ENCODE assay signal across 8 mouse cellular contexts in the genomic region with DNA sequence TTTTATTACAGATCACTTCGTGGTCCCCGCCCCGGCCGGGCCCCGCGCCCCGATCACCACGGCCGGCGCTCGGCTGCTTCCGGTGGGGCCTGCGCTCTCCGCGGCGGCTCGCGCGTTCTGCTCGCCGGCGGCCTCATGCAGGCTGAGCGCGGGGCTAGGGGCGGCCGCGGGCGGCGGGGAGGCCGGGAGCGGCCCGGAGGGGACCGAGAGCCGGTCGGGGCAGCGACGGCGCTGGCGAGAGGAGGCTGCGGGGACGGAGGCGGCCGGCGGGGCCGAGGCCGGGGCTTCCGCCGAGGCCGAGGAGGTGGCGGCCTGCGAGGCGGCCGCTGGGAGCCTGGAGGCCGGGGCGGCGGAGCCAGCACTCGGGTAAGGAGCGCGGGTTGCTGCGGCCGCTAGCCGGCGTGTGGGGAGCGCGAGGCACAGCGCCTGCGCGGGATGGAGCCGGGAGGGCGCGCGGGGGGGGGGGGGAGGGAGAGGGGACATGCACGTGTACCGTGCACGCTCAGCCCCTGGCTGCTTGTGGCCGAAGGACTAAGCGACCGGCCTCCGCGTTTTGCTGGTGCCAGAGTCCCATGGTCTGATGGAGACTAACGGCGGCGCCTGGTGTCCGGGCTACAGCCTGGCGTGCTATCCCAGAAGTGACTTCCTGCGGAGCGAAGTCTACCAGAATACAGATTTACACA. TPM values are rescaled to one million over a fixed set of nuclear protein-coding genes. Genes with fewer than 3 reads are reported as not detected.
DNase-seq lines count a peak whose midpoint lies in the region; ATAC-seq and TF ChIP-seq lines count a peak whose summit lies in the region.

A gene (plus strand): TSS at position 109 of the 683 bp plus-strand sequence.

- H3K4me3 ChIP-seq in hindbrain, embryonic 13.5 days, result peak within 1 kb of the TSS; percentile 76
- H3K4me3 ChIP-seq in macrophage (ENCODE audit: inconsistent target), result peak within 1 kb of the TSS; percentile 48

- H3K4me1 ChIP-seq in hindbrain, embryonic 13.5 days (replicated peaks), result peaks cover 12% of the 10 kb centered on the region

- H3K36me3 ChIP-seq in hindbrain, embryonic 13.5 days, result no peaks in the 10 kb centered on the region
- H3K36me3 ChIP-seq in macrophage (ENCODE audit: inconsistent target), result no peaks in the 10 kb centered on the region

- H3K27me3 ChIP-seq in Patski, result no peaks in the 10 kb centered on the region
- no peaks in the 10 kb centered on the region for H3K27me3 ChIP-seq in hindbrain, embryonic 13.5 days

- under 1% methylated on average over 55 of the region's 87 CpGs for WGBS in hindbrain, embryonic 13.5 days
- WGBS in macrophage (ENCODE audit: missing documents), result 1% methylated on average over 64 of the region's 87 CpGs

- peak within 1 kb of the TSS; percentile 98 for H3K27ac ChIP-seq in hindbrain, embryonic 13.5 days
- H3K27ac ChIP-seq in macrophage, result peak within 1 kb of the TSS; percentile 48

- peak within 1 kb of the TSS; percentile 94 for H3K9ac ChIP-seq in hindbrain, embryonic 13.5 days

- CTCF ChIA-PET in Patski (lab: Charles Lee), result no interaction called here

- POLR2A ChIA-PET in Patski (lab: Charles Lee), result no interaction called here

- H3K9me3 ChIP-seq in hindbrain, embryonic 13.5 days, result no peaks in the 10 kb centered on the region

- no peaks in the 10 kb centered on the region for H3K79me2 ChIP-seq in macrophage (ENCODE audit: inconsistent target)

- peak; percentile 17 for DNase-seq in Patski (ENCODE audit: low read depth, low spot score)
- peak; percentile 91 to 93 for DNase-seq in cerebellum, postnatal 10 days
- peak; percentile 41 to 71 for DNase-seq in frontal cortex, postnatal 14 days (ENCODE audit: low spot score in 2 of 2)
- peak; percentile 74 to 86 for DNase-seq in left cerebral cortex, adult 18-20 months (ENCODE audit: low spot score in 2 of 2)
- DNase-seq in retina, postnatal 7 days (ENCODE audit: low read depth, low spot score), result peak; percentile 77
- DNase-seq in urinary bladder, adult 18-20 months (ENCODE audit: low spot score in 2 of 2), result peak; percentile 77 to 83

- peak; percentile 24 for TF ChIP-seq CTCF in Patski (IDR thresholded peaks at IDR 0.05)

- in situ Hi-C loops in Patski (cut with MboI; ENCODE audit: low pct_unique_long_range_greater_than_20kb), result loop anchor here (25.0 kb wide), 1 partner anchor 1506 kb away; no protein-coding TSS in a partner anchor

- peak; percentile 92 for ATAC-seq in Patski
- peak; percentile 97 for ATAC-seq in hindbrain, embryonic 13.5 days (ENCODE audit: low FRiP score)

- peak within 1 kb of the TSS; percentile 73 for H3K4me2 ChIP-seq in hindbrain, embryonic 13.5 days

RNA-seq across cellular contexts. Expression of the gene that starts here (rescaled TPM):
- polyA plus RNA-seq in Patski (2021) (13.3 TPM), macrophage (2018) (6.6 to 10.9 TPM (median 10.6 TPM) in 3 replicates)
- 3.1 and 4.4 TPM in 2 replicates for polyA plus RNA-seq in hindbrain, embryonic 13.5 days (2015; fragmentation: Nextera tagmentation; extraction: Ambion mirVana)
- 1 to 10 TPM; 9.7 to 9.9 TPM for total RNA-seq in left cerebral cortex, adult 18-20 months (2021)
- total RNA-seq in macrophage (2018; cell fraction: chromatin; rRNA removed), result 1 to 10 TPM in 23 of 26 experiments, under 1 TPM in 3; 0.82 to 3.4 (median 2.0) TPM
- 10 to 100 TPM in 5 of 26 experiments, 1 to 10 TPM in 21; 4.2 to 13.6 (median 8.4) TPM for total RNA-seq in macrophage (2018; cell fraction: cytosol; rRNA removed)
- 1 to 10 TPM; 1.2 to 7.5 (median 2.9) TPM for total RNA-seq in macrophage (2018; cell fraction: nucleus; rRNA removed)

Comparison
In these comparisons a context has a peak if more than half of its experiments do, and no peak if none do; other contexts are left out.
1. Peak in every context shown above with its lines: DNase-seq, ATAC-seq, H3K4me3 ChIP-seq and H3K27ac ChIP-seq.
2. DNase-seq: peak in every context shown above with its lines; median percentile 92 in cerebellum, postnatal 10 days; 80 in left cerebral cortex, adult 18-20 months; 80 in urinary bladder, adult 18-20 months; 77 in retina, postnatal 7 days; 56 in frontal cortex, postnatal 14 days; 17 in Patski.